Mouse (Mus musculus): ENCODE measurements around the gene Hcn3.

Hcn3 gene

GRCm38 (mm10) chr3:89159616-89160344, at the start of gene Hcn3:
TSS of gene Hcn3 (minus strand) at chr3:89160196.
- peak; percentile 82 for DNase-seq (ENCODE audit: extremely low spot score)

- DNase-seq (ENCODE audit: extremely low spot score) = no peak
These were observed 49.7 kb upstream of the Hcn3 start for GRCm38 (mm10) chr3:89209731-89210130.

GRCm38 (mm10) chr3:89208736-89209135, 48.7 kb upstream of the Hcn3 start:
- DNase-seq (ENCODE audit: extremely low spot score) = no peak

GRCm38 (mm10) chr3:89208075-89208657, 48.2 kb upstream of the Hcn3 start:
- no peak for DNase-seq (ENCODE audit: extremely low spot score)

DNA sequence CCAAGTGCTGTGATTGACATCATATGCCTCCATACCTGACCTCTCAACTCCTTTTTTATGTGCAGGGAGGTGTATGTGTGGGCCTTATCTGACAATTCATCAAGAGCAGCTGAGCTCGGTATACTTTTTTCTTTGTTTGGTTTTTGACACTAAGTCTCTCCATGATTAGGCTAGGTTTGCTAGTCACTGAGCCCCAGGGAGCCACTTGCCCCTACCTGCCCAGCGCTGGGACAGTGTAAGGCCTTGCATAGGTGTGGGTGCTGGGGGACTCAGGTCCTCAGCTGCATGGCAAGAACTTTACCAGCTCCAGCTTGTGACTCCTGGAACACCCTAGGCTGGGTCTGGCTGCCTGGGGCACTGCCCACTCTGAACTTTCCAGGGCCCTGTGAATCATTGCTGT, 46.7 kb upstream of the Hcn3 start:
- DNase-seq (ENCODE audit: extremely low spot score) = no peak

- DNase-seq (ENCODE audit: extremely low spot score) = no peak
These were observed 46.1 kb upstream of the Hcn3 start for GRCm38 (mm10) chr3:89206079-89206478.

GRCm38 (mm10) chr3:89203142-89203514, 43.1 kb upstream of the Hcn3 start:
- no peak for DNase-seq (ENCODE audit: extremely low spot score)

- DNase-seq (ENCODE audit: extremely low spot score) = peak; percentile 89
These were observed 42.5 kb upstream of the Hcn3 start, which contains the start of gene Gba for GRCm38 (mm10) chr3:89202253-89203141. TSS of gene Gba (plus strand) at chr3:89202928.

GRCm38 (mm10) chr3:89199839-89200238, 39.8 kb upstream of the Hcn3 start:
- no peak for DNase-seq (ENCODE audit: extremely low spot score)

GRCm38 (mm10) chr3:89195979-89196877, 36.2 kb upstream of the Hcn3 start:
- DNase-seq (ENCODE audit: extremely low spot score) = peak; percentile 97

GRCm38 (mm10) chr3:89193853-89194252, 33.9 kb upstream of the Hcn3 start:
- DNase-seq (ENCODE audit: extremely low spot score) = no peak

GRCm38 (mm10) chr3:89193351-89193750, 33.4 kb upstream of the Hcn3 start:
- no peak for DNase-seq (ENCODE audit: extremely low spot score)

GRCm38 (mm10) chr3:89190436-89190835, 30.4 kb upstream of the Hcn3 start:
- DNase-seq (ENCODE audit: extremely low spot score) = no peak

- no peak for DNase-seq (ENCODE audit: extremely low spot score)
These were observed 28.5 kb upstream of the Hcn3 start for GRCm38 (mm10) chr3:89188478-89188875.

GRCm38 (mm10) chr3:89187690-89188477, 27.9 kb upstream of the Hcn3 start:
- DNase-seq (ENCODE audit: extremely low spot score) = no peak

DNA sequence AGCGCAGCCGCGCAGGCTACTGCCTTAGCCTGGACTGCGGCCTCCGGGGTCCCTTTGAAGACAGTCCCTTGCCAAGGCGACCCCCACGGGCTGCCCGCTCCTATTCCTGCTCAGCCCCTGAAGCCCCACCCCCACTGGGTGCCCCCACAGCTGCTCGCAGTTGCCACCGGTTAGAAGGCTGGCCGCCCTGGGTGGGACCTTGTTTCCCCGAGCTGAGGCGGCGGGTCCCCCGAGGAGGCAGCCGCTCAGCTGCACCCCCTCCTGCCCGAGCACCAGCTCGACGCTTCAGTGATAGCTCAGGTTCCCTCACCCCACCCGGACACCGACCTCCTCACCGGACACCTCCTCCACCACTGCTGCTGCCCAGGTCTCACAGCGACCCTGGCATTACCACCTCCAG, 27.2 kb upstream of the Hcn3 start:
- DNase-seq (ENCODE audit: extremely low spot score) = no peak

DNA sequence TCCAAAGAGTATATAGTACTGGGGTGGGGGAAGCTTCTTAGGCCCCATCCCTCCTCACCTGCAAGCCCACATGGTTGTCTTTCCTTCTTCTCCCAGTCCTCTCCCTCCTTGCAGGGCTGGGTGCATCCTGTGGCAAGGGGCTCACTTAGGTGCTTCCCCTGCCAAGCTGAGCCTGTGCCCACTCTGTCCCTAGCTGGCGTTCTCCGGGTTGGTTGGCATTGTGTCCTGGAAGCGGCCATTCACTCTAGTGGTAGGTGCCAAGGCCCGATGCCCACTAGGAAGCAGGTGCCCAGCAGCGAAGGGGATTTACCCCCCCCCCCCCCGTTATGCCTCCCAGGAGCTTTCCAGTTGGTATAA, 23.9 kb upstream of the Hcn3 start:
- no peak for DNase-seq (ENCODE audit: extremely low spot score)

DNA sequence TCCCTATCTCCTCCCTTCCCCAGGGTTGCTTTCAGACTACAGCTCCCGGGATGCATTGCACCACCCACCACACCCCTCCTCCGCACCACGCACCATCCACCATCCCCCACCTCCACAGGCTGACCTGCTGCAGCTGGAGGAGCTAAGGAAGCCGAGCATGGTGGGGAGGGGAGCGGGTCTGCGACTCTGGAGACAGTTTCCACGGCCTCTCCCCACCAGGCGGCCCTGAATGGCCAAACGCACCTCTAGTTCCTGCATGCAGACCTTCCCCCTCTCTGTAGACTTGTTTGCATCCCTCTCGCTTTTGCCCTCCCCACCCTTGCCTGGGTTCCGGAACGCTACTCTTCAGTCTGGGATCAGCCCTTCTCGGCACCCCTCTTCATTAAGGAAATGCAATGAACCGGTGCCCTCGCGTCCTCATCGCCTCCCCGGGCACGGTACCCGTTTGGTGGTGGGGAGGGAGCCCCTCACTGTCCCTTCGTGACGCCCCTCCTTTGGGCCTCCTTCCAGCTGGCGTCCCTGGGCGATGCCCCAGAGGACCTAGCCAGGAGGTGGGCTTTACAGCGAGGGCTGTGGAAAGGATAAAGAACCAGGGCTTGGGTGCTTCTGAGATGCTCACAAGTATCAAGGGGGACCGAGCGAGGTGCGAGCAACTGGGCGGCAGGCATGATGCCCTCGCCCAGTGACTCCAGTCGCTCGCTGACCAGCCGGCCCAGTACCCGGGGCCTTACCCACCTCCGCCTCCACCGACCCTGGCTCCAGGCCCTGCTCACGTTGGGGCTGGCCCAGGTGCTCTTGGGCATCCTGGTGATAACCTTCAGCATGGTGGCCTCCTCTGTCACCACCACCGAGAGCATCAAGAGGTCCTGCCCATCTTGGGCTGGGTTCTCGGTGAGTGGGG, 23.3 kb upstream of the Hcn3 start, which contains the start of gene Fam189b:
Gene Fam189b (plus strand): TSS at position 86 of the 901 bp plus-strand sequence.
- peak; percentile 93 for DNase-seq (ENCODE audit: extremely low spot score)

GRCm38 (mm10) chr3:89182531-89183057, 22.6 kb upstream of the Hcn3 start:
- DNase-seq (ENCODE audit: extremely low spot score) = no peak
